27 mouse cellular contexts compared by ENCODE assay signal in genomic region chr17:72908561-72908960, GRCm38 (mm10). TPM values are rescaled to one million over a fixed set of nuclear protein-coding genes. Genes with fewer than 3 reads are reported as not detected.
DNase-seq lines count a peak whose midpoint lies in the region; ATAC-seq and TF ChIP-seq lines count a peak whose summit lies in the region.
"Had no signal": no experiment of that assay in that cellular context is flagged by ENCODE, and none has a peak within 500 bp of the region (broad histone marks: within the 10 kb centered on the region; RNA-seq: fewer than 3 reads in every experiment).

No protein-coding gene starts in this region.

- intact Hi-C loops in heart, postnatal 10 days (cut with DNase I), result no loop called here

- 93% methylated on average over 3 of the region's 3 CpGs for WGBS in intestine, embryonic 14.5 days
- 94% methylated on average over 3 of the region's 3 CpGs for WGBS in intestine, embryonic 16.5 days
- WGBS in lung, adult 2 months, result 95% methylated on average over 3 of the region's 3 CpGs
- 91% methylated on average over 3 of the region's 3 CpGs for WGBS in limb, embryonic 10.5 days

- H3K27ac ChIP-seq in intestine, embryonic 14.5 days (ENCODE audit: low read depth), result no peak overlapping the region
- H3K27ac ChIP-seq in intestine, embryonic 16.5 days (ENCODE audit: low read length), result no peak overlapping the region
- H3K27ac ChIP-seq in limb, embryonic 10.5 days, result no peak overlapping the region
- H3K27ac ChIP-seq: embryonic facial prominence, embryonic 12.5 days; embryonic facial prominence, embryonic 15.5 days; forebrain, embryonic 12.5 days; forebrain, embryonic 15.5 days; heart, adult 2 months; hindbrain, embryonic 12.5 days; hindbrain, embryonic 15.5 days; intestine, embryonic 15.5 days had no signal

- DNase-seq in heart, adult 11 months, result peak; percentile 54
- DNase-seq in heart, postnatal 10 days, result no peak
- DNase-seq in intestine, embryonic 14.5 days (ENCODE audit: low spot score), result peak; percentile 25
- peak; percentile 0 for DNase-seq in lung, adult 2 months
- no peak for DNase-seq in lung, postnatal 36 days
- DNase-seq in limb, embryonic 10.5 days (ENCODE audit: low spot score), result peak; percentile 26
- no peak for DNase-seq in Muller cell, postnatal 12 days (ENCODE audit: inconsistent ontology term)
- DNase-seq: adrenal gland, adult 2 months; adrenal gland, postnatal 14 days; B cell, adult 2 months; cerebellum, adult 11 months; cerebellum, adult 2 months; cerebellum, adult 9-11 months; cerebellum, postnatal 25 days; gastrocnemius, postnatal 10 days had no signal

- no peak for TF ChIP-seq CTCF in lung, adult 2 months (IDR thresholded peaks at IDR 0.05; ENCODE audit: insufficient read depth, low read length)

- no peaks in the 10 kb centered on the region for H3K4me1 ChIP-seq in intestine, embryonic 14.5 days (replicated peaks; ENCODE audit: control insufficient read depth, insufficient read depth, low read length)
- H3K4me1 ChIP-seq in intestine, embryonic 16.5 days (ENCODE audit: control insufficient read depth, insufficient read depth, low read length), result peaks cover 10% of the 10 kb centered on the region
- no peaks in the 10 kb centered on the region for H3K4me1 ChIP-seq in lung, adult 2 months (ENCODE audit: control insufficient read depth, insufficient read depth, low read length)
- peaks cover 3% of the 10 kb centered on the region; the same call in 1 of the 2 replicates for H3K4me1 ChIP-seq in limb, embryonic 10.5 days
- H3K4me1 ChIP-seq: embryonic facial prominence, embryonic 12.5 days; embryonic facial prominence, embryonic 15.5 days; forebrain, embryonic 12.5 days; forebrain, embryonic 15.5 days; hindbrain, embryonic 12.5 days; hindbrain, embryonic 15.5 days had no signal

- H3K9ac ChIP-seq in intestine, embryonic 14.5 days (ENCODE audit: low read length), result no peak overlapping the region
- no peak overlapping the region for H3K9ac ChIP-seq in intestine, embryonic 16.5 days (ENCODE audit: low read depth, low read length)
- H3K9ac ChIP-seq: embryonic facial prominence, embryonic 12.5 days; embryonic facial prominence, embryonic 15.5 days; forebrain, embryonic 12.5 days; forebrain, embryonic 15.5 days; hindbrain, embryonic 12.5 days; hindbrain, embryonic 15.5 days; intestine, embryonic 15.5 days had no signal

- H3K4me2 ChIP-seq in intestine, embryonic 14.5 days (ENCODE audit: low read length), result no peak overlapping the region
- no peak overlapping the region for H3K4me2 ChIP-seq in intestine, embryonic 16.5 days (ENCODE audit: low read depth, low read length)
- H3K4me2 ChIP-seq: embryonic facial prominence, embryonic 12.5 days; embryonic facial prominence, embryonic 15.5 days; forebrain, embryonic 12.5 days; forebrain, embryonic 15.5 days; heart, embryonic 11.5 days; hindbrain, embryonic 12.5 days; hindbrain, embryonic 15.5 days; intestine, embryonic 15.5 days had no signal

- no peaks in the 10 kb centered on the region for H3K27me3 ChIP-seq in intestine, embryonic 14.5 days (replicated peaks; ENCODE audit: control insufficient read depth, insufficient read depth, low read length)
- H3K27me3 ChIP-seq in intestine, embryonic 16.5 days (replicated peaks; ENCODE audit: control insufficient read depth, insufficient read depth, low read length), result no peaks in the 10 kb centered on the region
- 0 out of 2 replicates have a peak, but pooled peaks cover 6% of the 10 kb centered on the region for H3K27me3 ChIP-seq in limb, embryonic 10.5 days (ENCODE audit: low read depth, poor library complexity, severe bottlenecking)
- H3K27me3 ChIP-seq: CH12.LX; embryonic facial prominence, embryonic 12.5 days; embryonic facial prominence, embryonic 15.5 days; forebrain, embryonic 12.5 days; forebrain, embryonic 15.5 days; hindbrain, embryonic 12.5 days; hindbrain, embryonic 15.5 days; intestine, embryonic 15.5 days had no signal

- no peak for TF ChIP-seq POLR2A in lung, adult 2 months (IDR thresholded peaks at IDR 0.05; ENCODE audit: borderline replicate concordance, extremely low read depth, low read depth, low read length)

- no peak overlapping the region for H3K4me3 ChIP-seq in intestine, embryonic 14.5 days (ENCODE audit: low read depth, low read length)
- H3K4me3 ChIP-seq in intestine, embryonic 16.5 days (ENCODE audit: low read length), result no peak overlapping the region
- no peak overlapping the region for H3K4me3 ChIP-seq in lung, adult 2 months (replicated peaks; ENCODE audit: extremely low read depth, low read depth, low read length)
- H3K4me3 ChIP-seq in limb, embryonic 10.5 days, result no peak overlapping the region
- H3K4me3 ChIP-seq: embryonic facial prominence, embryonic 12.5 days; embryonic facial prominence, embryonic 15.5 days; forebrain, embryonic 12.5 days; forebrain, embryonic 15.5 days; heart, adult 2 months; hindbrain, embryonic 12.5 days; hindbrain, embryonic 15.5 days; intestine, embryonic 15.5 days had no signal

- no peak for ATAC-seq in intestine, embryonic 14.5 days (replicated peaks; ENCODE audit: low FRiP score, low TSS enrichment, low read depth)
- no peak for ATAC-seq in intestine, embryonic 16.5 days
- ATAC-seq: forebrain, embryonic 15.5 days; intestine, embryonic 15.5 days had no signal

- H3K36me3 ChIP-seq in intestine, embryonic 14.5 days (ENCODE audit: control insufficient read depth, insufficient read depth, low read length), result no peaks in the 10 kb centered on the region
- H3K36me3 ChIP-seq in intestine, embryonic 16.5 days (ENCODE audit: control insufficient read depth, insufficient read depth, low read length), result no peaks in the 10 kb centered on the region
- no peaks in the 10 kb centered on the region for H3K36me3 ChIP-seq in limb, embryonic 10.5 days
- H3K36me3 ChIP-seq: embryonic facial prominence, embryonic 12.5 days; embryonic facial prominence, embryonic 15.5 days; forebrain, embryonic 12.5 days; forebrain, embryonic 15.5 days; G1E; hindbrain, embryonic 12.5 days; hindbrain, embryonic 15.5 days; intestine, embryonic 15.5 days had no signal

- no peaks in the 10 kb centered on the region for H3K9me3 ChIP-seq in intestine, embryonic 14.5 days (ENCODE audit: control insufficient read depth, low read length)
- no peaks in the 10 kb centered on the region for H3K9me3 ChIP-seq in intestine, embryonic 16.5 days (ENCODE audit: control insufficient read depth, low read length)
- H3K9me3 ChIP-seq in limb, embryonic 10.5 days (replicated peaks), result no peaks in the 10 kb centered on the region
- H3K9me3 ChIP-seq: embryonic facial prominence, embryonic 12.5 days; embryonic facial prominence, embryonic 15.5 days; forebrain, embryonic 12.5 days; forebrain, embryonic 15.5 days; hindbrain, embryonic 12.5 days; hindbrain, embryonic 15.5 days; intestine, embryonic 15.5 days had no signal

RNA-seq across cellular contexts. Expression of gene Lbh, which starts 9.5 kb away (rescaled TPM):
- total RNA-seq in heart, postnatal 10 days (2021), result 100 to 1,000 TPM; 456 to 731 TPM
- polyA plus RNA-seq in intestine, embryonic 14.5 days (2014; fragmentation: Nextera tagmentation; extraction: Ambion mirVana), result 6.4 and 6.5 TPM in 2 replicates
- 5.5 and 7.6 TPM in 2 replicates for polyA plus RNA-seq in intestine, embryonic 16.5 days (2015; fragmentation: Nextera tagmentation; extraction: Ambion mirVana)
- 151 and 253 TPM in 2 replicates for polyA plus RNA-seq in lung, adult 2 months (2012; rRNA removed)
- 1.9 and 2.0 TPM in 2 replicates for polyA plus RNA-seq in limb, embryonic 10.5 days (2016; fragmentation: Nextera tagmentation; extraction: Ambion mirVana)

Comparison
In these comparisons a context has a peak if more than half of its experiments do, and no peak if none do; other contexts are left out.
1. DNase-seq: peak in heart, adult 11 months (single experiment), intestine, embryonic 14.5 days (single experiment), lung, adult 2 months (single experiment) and limb, embryonic 10.5 days (single experiment); none in heart, postnatal 10 days (0 of 2), lung, postnatal 36 days (single experiment) and Muller cell, postnatal 12 days (single experiment).
2. RNA of gene Lbh, which starts 9.5 kb away (polyA plus RNA-seq): 151 to 253 TPM in lung, adult 2 months; 5.5 to 7.6 TPM in intestine, embryonic 16.5 days, 6.4 to 6.5 TPM in intestine, embryonic 14.5 days and 1.9 to 2.0 TPM in limb, embryonic 10.5 days; every median in the first group is over 10 times any median in the second.